ENCODE assay signal across 18 mouse cellular contexts in the genomic region with DNA sequence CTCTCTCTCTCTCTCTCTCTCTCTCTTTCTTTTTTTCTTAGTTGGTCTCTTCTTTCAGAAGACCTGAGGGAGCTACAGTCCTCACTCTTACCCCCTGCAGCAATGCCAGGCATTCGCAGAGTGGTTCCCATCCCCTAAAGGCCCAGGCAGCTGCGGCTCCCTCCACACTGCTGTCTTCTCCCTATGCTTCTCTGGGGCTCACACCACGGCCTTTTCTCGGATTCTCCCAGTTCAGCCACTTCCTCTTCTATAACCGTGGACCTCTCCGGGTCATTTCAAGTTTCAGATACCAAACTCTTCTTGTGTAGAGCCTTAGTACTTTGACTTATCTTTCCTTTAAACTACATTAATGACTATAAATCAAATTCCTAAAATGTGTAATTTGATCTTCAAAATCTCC.
"Had no signal": no experiment of that assay in that cellular context is flagged by ENCODE, and none has a peak within 500 bp of the region (broad histone marks: within the 10 kb centered on the region; RNA-seq: fewer than 3 reads in every experiment).

No protein-coding gene starts in this region.

- H3K9ac ChIP-seq: limb, embryonic 12.5 days; limb, embryonic 15.5 days; liver, embryonic 14.5 days; liver, postnatal 0 days; lung, embryonic 14.5 days; midbrain, embryonic 12.5 days; midbrain, embryonic 15.5 days; neural tube, embryonic 12.5 days had no signal

- H3K9me3 ChIP-seq: limb, embryonic 12.5 days; limb, embryonic 15.5 days; midbrain, embryonic 12.5 days; midbrain, embryonic 15.5 days; neural tube, embryonic 12.5 days had no signal

- H3K4me2 ChIP-seq: limb, embryonic 12.5 days; limb, embryonic 15.5 days; liver, embryonic 11.5 days; lung, embryonic 14.5 days; midbrain, embryonic 12.5 days; midbrain, embryonic 15.5 days; neural tube, embryonic 12.5 days had no signal

- H3K27me3 ChIP-seq: limb, embryonic 12.5 days; limb, embryonic 15.5 days; midbrain, embryonic 12.5 days; midbrain, embryonic 15.5 days; neural tube, embryonic 12.5 days had no signal

- H3K36me3 ChIP-seq: limb, embryonic 12.5 days; limb, embryonic 15.5 days; midbrain, embryonic 12.5 days; midbrain, embryonic 15.5 days; neural tube, embryonic 12.5 days had no signal

- H3K27ac ChIP-seq: limb, embryonic 12.5 days; limb, embryonic 15.5 days; liver, embryonic 14.5 days; midbrain, embryonic 12.5 days; midbrain, embryonic 15.5 days; neural tube, embryonic 12.5 days; stomach, postnatal 0 days had no signal

- DNase-seq: kidney, adult 2 months; kidney, postnatal 14 days; kidney, postnatal 4 days; left cerebral cortex, postnatal 4 days; liver, postnatal 0 days; lung, embryonic 14.5 days; thymus, adult 2 months; thymus, postnatal 14 days; thymus, postnatal 4 days had no signal

- ATAC-seq: liver, postnatal 0 days; lung, postnatal 0 days; midbrain, embryonic 15.5 days had no signal

- H3K4me3 ChIP-seq: limb, embryonic 12.5 days; limb, embryonic 15.5 days; midbrain, embryonic 12.5 days; midbrain, embryonic 15.5 days; neural tube, embryonic 12.5 days had no signal
